Mouse (Mus musculus) gastrocnemius, postnatal 4 days (tissue): ENCODE data around the gene Unc5c. TPM values are rescaled to one million over a fixed set of nuclear protein-coding genes. Genes with fewer than 3 reads are reported as not detected.

Experiments
- DNase-seq, 2 experiments: peaks; one replicate each; pipeline ENCODE4 v3.0.0; 2021 to 2022; ENCODE audit warnings: low spot score in 2 of 2, mixed read lengths in 2 of 2
- total RNA-seq, 2 experiments: library from RNA; stranded (reverse); gene quantifications; 2 replicates each; pipeline ENCODE4 v1.2.3; 2021

The Unc5c gene
- total RNA-seq, 2 experiments from 2014 or later = 0.57 to 0.59 TPM

- no peak for DNase-seq
Measured at GRCm38 (mm10) chr3:141596461-141596860, 131.4 kb downstream of the Unc5c start.

DNA sequence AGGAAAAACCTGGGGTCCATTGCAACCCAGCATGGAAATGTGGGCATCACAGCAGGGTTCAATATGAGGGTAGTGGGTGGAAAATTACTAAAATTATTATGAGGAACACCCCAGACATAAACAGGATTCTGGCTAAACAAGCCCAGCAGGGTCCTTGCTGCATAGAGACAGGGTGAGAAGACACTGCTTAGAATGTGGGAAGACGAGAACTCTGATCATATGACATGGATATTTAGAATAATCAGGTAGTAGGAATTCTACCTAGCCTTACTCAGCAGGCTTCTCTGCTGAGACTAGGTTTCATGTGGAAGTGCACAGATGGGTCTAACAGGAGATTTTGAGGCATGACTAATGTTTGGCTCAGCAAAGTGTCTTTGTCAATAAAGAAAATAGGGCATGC is 131.9 kb downstream of the Unc5c start:
- no peak for DNase-seq

DNA sequence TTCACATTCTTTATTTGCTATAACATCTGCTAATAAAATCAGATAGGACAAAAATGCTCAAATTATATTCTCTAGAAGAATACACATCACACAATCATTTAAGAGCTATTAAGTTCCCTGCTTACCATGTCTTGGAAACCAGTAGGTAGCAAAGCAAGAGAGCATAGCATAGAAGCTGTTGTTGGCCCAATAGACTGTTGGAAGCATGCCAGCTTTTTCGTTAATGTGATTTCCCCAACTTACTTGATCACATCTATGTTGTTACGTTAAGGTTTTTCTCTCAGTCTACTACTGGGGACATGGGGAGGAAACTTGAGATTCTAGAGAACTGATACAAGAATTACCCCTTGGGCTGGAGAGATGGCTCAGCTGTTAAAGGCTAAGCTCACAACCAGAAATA is 133.0 kb downstream of the Unc5c start:
- no peak for DNase-seq

- no peak for DNase-seq
Measured at GRCm38 (mm10) chr3:141598936-141599335, 133.9 kb downstream of the Unc5c start.

DNA sequence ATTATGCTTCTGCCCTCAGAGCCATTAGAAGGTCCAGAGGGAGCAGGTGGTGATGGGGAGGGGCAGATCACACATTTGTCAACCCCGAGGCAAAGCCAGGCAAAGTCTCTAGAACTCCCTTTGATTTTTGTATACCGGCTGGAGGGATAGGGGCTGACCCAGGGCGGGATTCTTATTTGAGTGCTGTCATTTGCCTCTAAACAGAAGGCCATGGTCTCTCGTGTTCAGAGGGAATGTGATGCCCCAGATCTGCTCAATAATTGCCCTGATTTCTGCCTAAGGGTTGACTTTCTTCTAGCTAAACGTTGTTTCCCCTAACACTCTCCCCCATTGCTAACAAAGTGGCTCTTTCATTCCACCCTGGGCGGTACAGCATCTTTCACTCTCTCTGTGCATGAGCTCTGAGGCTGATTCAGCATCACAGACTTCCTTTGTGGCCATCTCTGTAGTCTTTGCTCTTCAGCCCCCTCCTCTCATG is 136.1 kb downstream of the Unc5c start:
- DNase-seq = no peak

DNA sequence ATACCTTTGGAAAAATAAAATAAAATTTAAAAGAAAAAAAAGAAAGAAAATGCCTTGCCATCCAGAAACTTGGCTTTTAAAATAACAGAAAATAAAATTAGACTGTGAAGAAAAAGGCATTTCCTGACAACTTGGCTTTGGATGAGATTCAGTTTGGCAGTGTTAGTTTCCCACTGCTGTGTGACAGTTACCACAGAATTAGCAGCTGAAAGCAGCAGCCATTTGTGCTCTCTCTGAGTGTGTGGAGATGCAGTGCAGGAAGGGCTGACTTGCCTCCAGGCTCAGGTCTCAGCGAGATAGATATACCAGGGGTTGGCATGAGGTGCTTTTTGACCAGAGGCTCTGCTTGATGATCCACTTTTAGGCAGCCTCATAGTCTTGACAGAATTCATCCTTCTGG is 151.7 kb downstream of the Unc5c start:
- DNase-seq = no peak

DNA sequence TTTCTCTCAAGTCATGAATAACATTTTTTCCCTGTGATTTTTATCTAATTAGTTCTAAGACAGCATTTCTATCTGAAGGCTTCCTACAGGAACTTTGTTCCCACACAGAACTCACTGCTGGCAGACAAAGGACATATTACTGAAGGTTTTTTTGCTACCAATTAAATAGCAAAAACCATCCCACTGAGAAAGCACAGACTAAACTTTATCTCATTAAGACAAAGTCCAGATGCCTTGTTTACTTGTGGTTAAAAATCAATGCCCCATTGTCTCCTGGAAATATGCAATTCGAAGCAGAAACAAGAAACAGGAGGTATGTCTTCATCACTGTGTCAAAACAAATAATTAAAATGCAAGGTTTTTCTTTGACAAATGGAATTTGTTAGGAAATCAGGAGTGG is 153.7 kb downstream of the Unc5c start:
- no peak for DNase-seq

- DNase-seq = no peak
Measured at GRCm38 (mm10) chr3:141621496-141621895, 156.5 kb downstream of the Unc5c start.

DNA sequence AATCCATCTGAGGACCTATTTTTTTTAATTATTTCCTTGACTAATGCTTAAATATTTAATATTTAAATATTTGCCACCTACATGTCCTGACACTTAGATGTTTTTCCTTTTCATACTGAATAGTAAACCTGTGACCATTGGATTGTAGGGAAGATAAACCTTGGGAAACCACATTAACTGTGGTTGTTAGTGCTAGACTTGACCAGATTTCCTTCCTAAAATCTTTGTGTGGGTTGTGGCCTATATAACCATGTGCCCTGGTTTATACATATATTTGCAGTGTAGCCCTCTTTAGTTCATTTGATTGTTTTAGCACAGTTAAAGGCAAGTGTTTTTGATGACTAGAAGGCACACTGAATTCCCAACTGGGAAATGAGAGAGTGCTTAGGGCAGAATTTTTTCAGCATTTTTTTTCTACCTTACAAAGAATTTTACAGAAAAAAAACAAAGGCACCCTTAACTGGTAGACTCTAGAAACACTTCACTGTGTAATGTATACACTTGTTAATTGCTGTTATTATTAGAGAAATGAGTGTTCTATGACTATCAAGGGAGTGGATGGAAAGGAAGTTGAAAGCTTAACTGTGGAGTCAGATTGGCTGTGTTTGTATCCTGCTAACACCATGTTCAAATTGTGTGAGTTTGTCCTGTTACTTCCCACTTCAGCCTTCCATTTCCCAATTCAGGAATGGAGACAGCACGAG is 162.1 kb downstream of the Unc5c start:
- no peak for DNase-seq

- DNase-seq = no peak
Measured at GRCm38 (mm10) chr3:141627639-141627977, 162.6 kb downstream of the Unc5c start.

DNA sequence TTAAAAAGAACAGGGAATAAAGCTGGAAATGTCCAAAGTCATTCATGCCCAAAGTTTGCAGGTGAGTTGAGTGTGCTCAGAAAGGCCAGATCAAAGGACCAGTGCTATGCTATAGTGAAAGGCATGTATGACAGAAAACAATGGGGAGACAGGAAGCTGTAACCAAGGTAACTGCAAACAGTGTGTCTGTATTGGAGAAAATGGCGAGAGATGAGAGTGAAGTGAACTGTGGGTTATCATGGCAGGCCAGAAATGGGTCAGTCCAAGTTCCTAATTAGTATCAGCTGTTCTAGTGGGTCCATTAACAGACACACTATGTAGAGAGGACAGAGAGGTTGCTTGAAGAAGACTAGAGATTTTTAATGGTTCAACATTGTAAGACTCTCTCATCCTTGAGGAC is 164.4 kb downstream of the Unc5c start:
- no peak for DNase-seq

- DNase-seq = no peak
Measured at GRCm38 (mm10) chr3:141637900-141638299, 172.9 kb downstream of the Unc5c start.

DNA sequence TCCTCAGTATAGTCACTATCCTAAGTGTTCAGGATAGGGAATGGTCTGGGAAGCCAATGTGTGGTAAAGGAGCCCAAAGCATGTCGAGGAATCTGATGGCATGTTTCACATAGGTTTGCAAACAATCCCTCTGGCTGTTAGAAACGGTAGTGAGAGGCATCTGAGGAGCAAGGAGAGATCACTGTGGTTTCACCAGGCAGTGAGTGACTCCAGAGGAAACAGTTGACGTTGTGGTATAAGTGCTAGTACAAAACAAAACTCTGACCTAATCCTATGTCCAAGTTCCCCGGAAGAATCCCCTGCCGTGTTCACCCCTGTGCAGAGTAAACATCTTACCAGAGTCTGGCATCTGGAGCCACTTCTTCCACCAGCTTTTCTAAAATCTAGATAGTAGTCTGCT is 179.2 kb downstream of the Unc5c start:
- DNase-seq = no peak

GRCm38 (mm10) chr3:141646588-141646987 is 181.6 kb downstream of the Unc5c start:
- DNase-seq = no peak

DNA sequence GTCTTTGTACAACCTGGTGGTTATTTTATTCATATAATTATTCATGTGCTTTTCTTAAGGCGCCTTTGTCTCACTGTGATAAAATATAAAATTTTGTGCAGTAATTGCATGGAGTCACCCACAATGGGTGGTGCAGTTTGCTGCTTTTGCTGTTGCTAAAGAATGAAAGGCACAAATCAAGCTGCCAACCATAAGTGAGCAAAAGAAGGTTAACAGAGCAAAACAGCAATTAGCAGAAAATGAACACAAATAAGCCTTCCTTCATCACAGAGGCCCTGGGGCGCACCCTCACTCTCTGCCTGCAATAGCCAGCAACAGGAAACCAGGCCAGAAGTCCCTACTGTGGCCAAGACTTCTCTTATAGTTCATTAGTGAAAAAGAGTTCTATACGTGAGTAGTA is 185.6 kb downstream of the Unc5c start:
- DNase-seq = no peak

- DNase-seq = no peak
Measured at GRCm38 (mm10) chr3:141653915-141654314, 188.9 kb downstream of the Unc5c start.

- DNase-seq = no peak
Measured at GRCm38 (mm10) chr3:141659041-141659789, 194.2 kb downstream of the Unc5c start.

DNA sequence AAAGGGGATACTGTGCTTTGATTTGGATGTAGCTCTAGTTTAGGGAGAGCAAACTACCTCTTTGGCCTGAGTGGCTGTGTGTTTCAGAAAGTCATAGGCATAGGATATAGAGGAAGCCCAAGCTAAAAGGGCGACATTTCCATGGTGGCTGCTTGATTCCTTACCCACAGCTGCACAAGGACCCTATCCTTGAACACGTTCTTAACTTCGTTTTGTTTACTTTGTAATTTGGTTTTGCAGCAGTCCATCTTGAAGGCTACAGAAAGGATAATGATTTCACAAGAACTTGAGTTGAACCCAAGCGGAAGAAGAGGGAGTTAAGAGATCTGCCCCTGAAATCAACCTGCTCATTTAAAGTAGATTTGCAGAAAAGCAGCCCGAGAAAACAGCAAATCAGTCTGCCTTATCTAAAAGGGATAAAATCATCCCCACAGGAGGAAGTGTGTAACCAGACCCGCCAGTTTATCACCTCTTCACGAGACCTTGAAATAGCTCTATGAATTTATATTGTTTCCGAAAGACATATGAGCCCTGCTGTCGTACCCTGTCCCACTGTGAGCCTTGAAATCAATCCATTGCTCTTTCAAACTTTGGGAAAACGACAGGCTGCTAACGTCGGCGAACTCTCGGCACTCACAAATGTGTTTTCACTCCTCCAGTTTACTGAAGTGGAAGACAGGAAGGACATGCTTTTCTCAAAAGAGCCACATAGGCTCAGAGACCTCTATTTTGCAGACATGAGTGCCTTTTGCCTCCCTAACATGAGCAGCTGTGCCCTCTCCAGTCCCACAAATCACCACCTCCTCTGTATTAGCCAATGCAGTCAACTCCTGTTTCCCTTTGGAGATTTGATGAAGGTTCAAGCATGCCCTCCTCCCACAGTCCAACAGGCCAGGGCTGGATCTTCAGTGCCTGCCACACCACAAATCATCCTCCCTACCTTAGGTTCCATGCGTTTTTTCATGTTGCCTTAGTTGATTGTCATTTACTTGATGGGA is 195.3 kb downstream of the Unc5c start:
- no peak for DNase-seq

DNA sequence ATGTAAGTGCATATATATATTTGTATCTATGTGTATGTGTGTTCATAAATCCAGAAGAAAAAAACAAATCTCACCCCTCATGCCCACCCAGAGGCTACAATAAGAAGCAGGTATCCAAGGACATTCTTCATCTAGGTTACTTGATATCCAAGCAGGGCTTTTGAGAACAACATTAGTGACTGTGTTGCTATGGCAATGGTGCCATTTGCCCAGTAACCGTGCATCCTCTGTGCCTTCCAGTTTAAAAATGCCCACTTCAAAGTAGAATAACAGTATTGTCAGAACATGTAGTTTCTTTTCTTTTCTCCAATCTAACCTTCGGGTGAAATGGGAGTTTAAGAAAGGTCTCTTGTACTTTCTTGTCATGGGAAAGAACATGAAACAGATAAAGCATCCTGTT is 224.1 kb downstream of the Unc5c start:
- no peak for DNase-seq

DNA sequence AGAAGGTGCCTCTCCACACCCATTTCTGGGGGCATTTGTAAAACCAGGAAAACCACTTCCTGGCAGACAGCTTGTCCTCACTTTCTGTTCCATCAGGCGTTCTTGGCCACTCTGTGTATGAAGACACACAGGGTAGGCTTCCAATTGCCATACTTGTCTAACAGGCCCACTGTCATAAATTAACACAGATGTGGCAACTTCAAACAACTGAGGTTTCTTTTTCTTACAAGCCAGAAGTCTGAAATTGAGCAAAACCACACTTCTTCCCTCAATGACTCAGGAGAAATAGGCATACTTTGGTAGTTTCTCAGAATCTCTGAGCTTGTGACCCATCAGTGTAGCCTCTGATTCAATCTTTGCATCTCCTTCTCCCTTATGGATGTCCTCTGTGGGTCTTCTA is 225.7 kb downstream of the Unc5c start:
- DNase-seq = no peak

DNA sequence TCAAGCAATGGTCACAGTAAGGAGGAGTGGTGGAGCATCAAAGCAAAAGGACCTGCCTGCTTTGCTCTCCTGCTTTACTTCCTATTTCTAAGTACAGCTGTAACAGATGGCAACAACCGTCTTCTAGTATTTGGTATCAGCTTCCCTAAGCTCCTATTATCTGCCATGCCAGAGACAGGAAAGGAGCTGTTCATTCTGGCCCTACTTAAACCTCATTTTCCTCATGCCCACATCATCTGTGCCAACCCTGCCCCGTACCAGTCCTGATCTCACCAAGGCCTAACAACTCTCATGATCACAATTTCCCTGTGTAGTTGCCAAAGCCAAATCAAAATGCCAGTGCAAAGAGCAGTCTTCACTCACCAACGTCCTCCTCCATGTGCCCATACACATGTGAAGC is 226.4 kb downstream of the Unc5c start:
- DNase-seq = no peak

DNA sequence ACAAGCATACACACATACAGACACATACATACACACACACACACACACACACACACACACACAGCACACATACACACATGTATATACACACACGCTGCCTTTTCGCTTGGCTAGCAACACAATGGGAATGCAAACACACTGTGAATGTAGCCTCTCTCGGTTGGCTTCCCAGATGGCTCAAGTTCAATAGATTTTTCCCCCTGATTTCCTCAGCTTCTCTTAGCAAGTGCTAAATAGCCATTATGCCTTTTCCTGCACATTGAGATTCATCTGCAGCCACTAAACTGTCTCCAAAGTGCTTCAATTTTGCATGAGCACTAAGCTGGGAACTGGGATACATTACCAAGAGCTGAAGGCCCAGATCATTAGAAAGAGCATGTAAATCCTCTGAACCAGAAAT is 226.8 kb downstream of the Unc5c start:
- no peak for DNase-seq
